Mouse (Mus musculus) v-Abl transformed pro-B cells (cell line): ENCODE data around the gene Zfp984.
"Not testable (repeated sequence)": the region's sequence is repeated elsewhere in the genome, so short reads cannot be mapped to it uniquely, and the experiment has no call there.

Experiments
- in situ Hi-C, 2 experiments: fragments of 400-800 bp; cut with MboI; formaldehyde crosslinking; loops; one replicate each; pipeline ENCODE4 v1.15.1; 2025; ENCODE audit not compliant: unreplicated experiment in 2 of 2

Gene Zfp984

DNA sequence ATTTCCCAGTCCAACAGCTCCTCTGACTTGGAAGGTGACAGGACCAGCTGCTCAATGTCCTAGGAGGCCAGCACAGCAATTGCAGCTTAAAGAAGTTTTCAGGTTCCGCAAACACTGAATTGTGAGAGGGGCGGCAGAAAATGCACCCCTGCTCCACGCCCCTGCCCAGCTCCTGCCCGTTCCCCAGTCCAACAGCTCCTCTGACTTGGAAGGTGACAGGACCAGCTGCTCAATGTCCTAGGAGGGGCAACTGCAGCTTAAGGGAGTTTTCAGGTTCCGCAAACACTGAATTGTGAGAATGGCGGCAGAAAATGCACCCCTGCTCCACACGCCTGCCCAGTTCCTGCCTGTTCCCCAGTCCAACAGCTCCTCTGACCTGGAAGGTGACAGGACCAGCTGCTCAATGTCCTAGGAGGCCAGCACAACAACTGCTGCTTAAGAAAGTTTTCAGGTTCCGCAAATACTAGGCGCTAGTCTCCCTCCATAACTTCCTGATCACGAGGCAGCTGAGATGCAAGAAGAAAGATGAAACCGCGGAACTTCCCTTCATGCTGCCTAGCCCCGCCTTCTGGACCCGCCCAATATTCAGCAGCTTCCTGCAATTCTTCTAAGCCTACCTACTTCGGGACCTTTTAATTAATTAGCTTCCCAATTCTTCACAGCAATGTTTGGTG is at the start of gene Zfp984:
Gene Zfp984 (minus strand): TSS at position 497 of the 674 bp plus-strand sequence.
- in situ Hi-C loops: loop anchor here in 1 of 2 experiments (10.0 kb wide), 1 partner anchor 45 kb away; no protein-coding TSS in a partner anchor

DNA sequence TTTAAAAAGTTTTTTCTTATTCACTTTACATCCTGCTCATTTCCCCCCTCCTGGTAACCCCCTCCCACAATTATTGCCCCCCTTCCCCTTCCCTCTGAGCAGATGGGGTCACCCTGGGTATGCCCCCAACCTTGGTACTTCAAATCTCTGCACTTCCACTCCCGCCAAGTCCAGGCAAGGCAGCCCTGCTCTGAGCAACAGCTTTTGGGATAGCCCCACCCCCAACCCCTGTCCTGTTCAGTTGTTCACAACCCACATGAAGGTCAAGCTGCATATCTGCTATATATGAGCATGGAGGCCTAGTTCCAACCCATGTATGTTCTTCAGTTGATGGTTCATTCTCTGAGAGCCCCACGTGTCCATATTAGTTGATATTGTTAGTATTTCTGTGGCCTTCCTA is 41.2 kb upstream of the Zfp984 start:
- in situ Hi-C loops: loop anchor here in 1 of 2 experiments (10.0 kb wide), 1 partner anchor 46 kb away; the partner anchor contains the start of gene Zfp984

DNA sequence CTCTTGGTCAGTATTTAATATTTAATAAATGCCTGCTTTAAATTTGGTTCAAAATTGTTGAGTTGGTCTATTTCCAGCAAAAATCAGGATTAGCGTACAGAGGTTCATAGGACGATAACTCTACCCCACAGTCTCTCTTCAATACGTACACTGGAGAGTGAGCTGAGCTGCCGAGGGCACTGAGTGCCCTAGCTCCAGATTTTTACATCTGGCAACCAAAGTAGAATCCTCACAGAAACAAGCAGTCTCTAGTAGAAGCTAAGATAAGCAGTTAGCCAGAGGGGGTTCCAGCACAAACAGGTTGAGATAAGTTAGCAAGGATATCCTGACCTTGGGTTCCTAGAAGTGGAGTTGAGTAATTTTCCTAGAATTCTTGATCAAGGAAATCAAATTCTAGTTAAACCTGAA is 39.0 kb upstream of the Zfp984 start:
- in situ Hi-C loops: no loop called here

DNA sequence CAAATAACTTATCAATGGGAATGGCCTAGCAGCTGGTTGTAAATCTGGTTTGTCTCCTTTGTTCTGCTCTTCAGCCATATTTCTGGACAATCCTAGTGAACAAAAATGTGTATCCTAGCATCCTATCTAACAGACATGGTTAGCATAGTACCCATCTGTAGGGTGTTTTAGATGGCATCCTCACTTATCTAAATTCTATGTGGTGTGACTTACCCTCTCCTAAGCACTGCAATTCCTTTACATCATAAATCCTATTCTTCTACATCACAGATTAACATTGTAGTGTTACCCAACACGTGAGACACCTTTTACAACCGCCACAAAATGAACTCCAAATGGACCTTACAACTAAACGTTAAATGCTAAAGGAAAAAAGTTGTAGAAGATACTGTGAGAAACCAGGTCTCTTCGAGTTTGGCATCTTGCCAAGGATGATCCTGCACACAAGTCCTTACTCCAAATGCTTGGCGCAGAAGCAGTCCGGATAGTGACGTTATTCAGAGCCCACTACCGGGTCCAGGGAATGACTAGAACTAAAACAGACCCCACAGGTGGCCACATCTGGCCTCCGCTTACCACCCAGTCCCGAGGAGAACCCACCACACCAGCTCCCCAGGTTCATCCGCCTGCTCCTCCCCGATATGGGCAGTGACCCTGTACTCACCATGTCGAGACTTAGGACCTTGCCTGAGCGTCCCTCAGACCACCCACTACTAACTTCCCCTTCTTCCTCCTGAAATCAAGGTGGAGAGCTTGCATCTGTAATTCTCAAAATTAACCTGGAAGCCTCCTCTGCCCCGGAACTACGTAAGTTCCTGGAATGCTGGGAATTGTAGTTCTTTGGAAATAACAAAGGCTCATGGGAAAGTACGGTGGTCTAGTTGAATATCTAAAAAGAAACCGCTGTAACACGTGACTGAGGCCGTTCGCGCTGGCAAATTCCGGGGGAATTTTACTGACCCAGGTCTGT is 38.3 kb upstream of the Zfp984 start, which contains the start of gene Zfp933:
Gene Zfp933 (minus strand): TSS at position 753 of the 970 bp plus-strand sequence.
- in situ Hi-C loops: no loop called here

DNA sequence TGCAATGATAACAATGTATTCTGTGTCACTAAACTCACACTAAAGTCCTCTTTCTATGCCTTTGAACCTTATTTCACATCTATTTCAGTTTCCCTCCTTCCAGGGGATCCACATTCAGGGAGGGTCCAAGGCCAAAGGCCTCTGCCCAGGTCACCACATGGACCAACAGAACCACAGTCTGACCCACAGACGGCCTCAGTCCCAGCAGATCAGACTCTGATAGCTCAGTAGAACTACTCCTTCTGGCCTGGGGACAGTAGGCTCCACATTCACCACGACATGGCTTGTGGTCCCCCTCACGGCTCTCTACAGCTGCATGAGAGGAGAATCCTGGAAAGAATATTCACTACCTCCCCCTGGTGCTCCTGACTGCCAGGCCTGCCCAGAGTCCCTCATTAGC is 33.3 kb upstream of the Zfp984 start:
- in situ Hi-C loops: no loop called here

DNA sequence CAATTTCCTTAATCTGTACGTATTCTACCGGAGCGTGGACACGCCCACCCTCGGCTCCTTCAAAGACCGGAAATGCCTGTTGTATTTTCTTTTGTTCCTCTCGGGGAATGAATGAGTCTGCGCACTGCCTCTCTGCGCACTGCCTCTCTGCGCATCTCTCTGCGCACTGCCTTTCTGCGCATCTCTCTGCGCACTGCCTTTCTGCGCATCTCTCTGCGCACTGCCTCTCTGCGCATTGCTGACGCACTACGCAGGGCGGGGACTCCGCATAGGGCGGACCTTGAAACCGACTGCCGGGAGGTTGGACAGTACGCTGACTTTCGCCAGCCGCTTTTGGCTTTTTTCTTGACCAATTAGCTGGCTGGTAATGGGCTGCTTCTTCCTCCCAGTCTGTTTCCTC is 29.7 kb upstream of the Zfp984 start:
- in situ Hi-C loops: not testable (repeated sequence)

DNA sequence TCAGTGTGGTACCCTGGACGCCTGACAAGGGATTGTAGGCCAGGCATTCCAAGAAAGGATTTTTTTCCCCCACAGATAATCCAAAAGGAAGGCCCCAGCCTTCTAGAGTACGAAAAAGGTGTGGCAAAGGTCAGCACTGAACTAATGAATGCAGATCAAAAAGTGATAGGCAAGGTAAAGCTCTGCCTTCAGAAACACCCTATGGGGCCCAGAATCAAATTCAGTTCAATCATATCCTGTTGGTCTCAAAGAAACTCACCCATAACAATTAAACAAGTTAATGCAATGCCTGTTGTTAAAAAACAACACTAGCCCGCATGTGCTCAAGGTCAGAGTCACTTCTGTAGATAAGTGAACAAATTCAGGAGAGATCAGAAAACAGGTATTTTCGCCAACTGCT is 14.8 kb upstream of the Zfp984 start:
- in situ Hi-C loops: no loop called here

DNA sequence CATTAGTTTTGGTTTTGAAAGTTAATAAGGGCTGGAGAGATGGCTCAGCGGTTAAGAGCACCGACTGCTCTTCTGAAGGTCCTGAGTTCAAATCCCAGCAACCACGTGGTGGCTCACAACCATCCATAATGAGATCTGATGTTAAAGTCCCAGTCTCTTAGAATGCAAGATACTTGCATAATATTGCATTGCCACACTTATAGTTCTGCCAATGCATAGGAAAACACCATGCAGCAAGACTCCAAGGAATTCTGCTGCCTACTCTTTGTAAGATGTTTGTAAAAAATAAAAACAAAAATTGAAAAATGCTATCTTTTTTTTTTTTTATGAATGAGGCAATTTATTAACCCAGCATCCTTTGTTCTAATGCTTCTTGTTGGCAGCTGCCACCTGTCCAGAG is 11.8 kb upstream of the Zfp984 start:
- in situ Hi-C loops: not testable (repeated sequence)

DNA sequence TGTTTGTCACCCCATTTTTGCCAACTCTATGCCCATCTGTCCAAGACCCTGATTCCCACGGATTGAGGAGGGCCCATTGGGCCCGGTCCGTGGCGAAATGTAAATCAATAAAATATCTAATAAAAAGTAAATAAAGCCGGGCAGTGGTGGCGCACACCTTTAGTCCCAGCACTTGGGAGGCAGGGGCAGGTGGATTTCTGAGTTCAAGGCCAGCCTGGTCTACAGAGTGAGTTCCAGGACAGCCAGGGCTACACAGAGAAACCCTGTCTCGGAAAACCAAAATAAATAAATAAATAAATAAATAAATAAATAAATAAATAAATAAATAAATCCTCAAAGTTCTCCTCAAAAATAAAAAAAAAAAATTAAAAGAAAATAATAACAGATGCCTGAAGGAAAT is 10.1 kb upstream of the Zfp984 start:
- in situ Hi-C loops: loop anchor here in 1 of 2 experiments (10.0 kb wide), 2 partner anchors 255 to 295 kb away; no protein-coding TSS in a partner anchor

DNA sequence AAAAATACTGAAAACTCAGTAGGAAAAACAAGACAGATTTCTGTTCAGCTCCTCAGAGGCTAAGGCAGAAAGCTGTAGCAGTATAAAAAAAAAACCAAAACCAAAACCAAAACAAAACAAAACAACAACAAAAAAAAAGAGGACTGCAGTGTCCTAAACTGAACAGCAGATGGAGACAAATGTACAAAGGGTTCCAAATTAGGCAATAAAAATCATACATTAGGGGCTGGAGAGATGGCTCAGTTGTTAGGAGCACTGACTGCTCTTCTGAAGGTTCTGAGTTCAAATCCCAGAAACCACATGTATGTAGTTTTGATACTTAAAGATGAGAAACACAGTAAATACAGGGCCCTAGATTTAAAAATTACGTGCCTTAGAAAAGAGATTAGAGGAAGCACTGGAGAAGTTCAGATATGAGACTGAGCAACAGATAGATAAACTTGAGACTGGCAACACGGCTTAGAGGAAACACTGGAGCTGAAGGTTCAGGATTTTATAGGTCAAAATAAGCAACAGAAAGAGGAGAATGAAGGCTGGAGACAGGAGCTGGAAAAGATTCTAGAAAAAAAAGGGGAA is 5.1 kb upstream of the Zfp984 start:
- in situ Hi-C loops: loop anchor here in 1 of 2 experiments (10.0 kb wide), 2 partner anchors 250 to 290 kb away; no protein-coding TSS in a partner anchor

DNA sequence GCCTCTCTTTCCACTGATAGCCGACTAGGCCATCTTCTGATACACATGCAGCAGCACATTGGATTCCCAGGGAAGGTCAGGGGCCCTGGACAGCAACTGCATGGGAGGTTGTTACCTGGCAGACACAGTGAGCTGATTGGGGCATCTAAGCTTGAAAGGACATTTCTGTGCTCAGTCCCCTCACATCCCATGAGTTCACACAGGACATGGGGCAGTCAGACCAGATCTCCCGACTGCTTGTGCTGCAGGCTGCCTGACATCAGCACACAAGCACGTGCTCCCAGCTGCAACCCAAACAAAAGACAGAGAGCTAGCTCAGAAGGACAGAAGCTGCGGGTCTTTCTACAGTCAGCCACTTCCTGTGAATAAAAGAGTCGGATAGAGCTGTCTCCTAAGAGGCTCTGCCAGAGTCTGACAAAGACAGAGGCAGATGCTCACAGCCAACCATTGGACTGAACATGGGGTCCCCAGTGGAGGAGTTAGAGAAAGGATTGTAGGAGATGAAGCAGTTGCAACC is 3.7 kb upstream of the Zfp984 start:
- in situ Hi-C loops: loop anchor here in 1 of 2 experiments (10.0 kb wide), 2 partner anchors 249 to 289 kb away; no protein-coding TSS in a partner anchor

DNA sequence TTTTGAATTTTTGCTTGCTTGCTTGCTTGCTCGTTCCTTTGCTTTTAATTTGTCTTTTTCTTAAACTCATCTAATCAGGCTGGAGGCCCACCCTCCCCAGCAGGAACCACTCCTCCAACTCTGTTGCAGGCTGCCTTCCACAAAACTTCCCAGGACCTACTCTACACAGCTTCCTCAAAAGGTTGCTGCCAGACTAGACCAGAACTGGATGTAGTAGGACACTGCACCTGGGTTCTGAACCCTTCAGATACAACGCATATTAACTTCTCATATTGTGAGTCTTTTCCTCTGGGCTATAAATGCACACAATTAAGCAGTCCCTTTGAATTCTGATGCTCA is 347 bp upstream of the Zfp984 start:
- in situ Hi-C loops: loop anchor here in 1 of 2 experiments (10.0 kb wide), 3 partner anchors 45 to 285 kb away; no protein-coding TSS in a partner anchor

DNA sequence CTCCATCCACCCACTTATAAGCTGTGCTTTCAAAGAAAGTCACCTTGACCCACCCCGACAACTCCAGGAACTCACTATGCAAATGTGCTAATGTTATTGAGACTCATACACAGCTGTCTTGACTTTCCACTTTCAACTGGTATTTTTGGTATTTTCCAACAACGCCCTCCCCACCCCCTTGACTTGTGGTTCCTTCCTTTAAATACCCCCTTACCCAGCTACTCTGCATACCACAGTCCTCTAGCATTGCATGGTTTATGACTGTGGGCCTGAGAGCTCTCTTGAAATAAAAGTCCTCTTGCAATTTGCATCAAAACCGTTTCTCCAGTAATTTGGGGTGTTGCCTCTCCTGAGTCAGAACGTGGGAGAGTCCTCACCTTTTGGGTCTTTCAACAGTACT is 1.1 kb downstream of the Zfp984 start:
- in situ Hi-C loops: loop anchor here in 1 of 2 experiments (10.0 kb wide), 1 partner anchor 46 kb away; no protein-coding TSS in a partner anchor

DNA sequence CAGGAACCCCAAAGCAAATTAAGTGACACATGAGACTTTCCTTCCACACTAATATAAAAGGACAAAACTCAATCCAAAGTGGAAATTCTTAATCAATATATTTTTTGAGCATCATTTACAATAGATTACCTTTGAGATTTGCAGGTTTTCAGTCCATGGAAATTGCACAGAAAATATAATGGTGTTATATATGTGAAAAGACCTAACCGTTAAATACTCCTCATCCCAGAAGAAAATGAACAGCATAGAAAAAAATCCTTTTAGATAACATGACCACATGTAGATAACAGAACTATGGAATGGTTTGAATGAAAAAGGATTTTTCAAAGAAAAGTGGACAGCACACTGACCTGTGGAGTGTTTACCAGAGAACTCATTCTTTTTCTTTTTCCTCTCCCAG is 14.3 kb downstream of the Zfp984 start:
- in situ Hi-C loops: loop anchor here (25.0 kb wide), 2 partner anchors 358 to 658 kb away; partner anchors contain the start of gene Zfp991 (in 1 of the 2)

DNA sequence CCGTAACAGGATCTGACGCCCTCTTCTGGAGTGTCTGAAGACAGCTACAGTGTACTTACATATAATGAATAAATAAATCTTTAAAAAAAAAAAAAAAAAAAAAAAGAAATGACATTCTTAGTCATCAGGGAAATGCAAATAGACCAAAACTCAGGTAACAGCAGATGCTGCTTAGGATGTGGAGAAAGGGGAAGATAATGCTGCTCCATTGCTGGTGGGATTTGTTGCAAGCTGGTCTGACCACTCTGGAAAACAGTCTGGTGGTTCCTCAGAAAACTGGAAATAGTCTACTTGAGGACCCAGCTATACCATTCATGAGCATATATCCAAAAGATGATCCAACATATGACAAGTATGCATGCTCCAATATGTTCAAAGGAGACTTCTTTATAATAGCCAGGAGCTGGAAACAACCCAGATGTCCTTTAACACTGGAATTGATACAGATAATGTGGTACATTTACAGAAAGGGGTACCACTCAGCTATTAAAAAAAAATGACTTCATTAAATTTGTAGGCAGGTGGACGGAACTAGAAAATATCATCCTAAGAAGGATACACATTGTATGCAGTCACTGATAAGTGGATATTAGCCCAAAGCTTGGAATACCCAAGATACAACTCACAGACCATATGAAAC is 15.4 kb downstream of the Zfp984 start:
- in situ Hi-C loops: loop anchor here (25.0 kb wide), 2 partner anchors 357 to 657 kb away; partner anchors contain the start of gene Zfp991 (in 1 of the 2)

DNA sequence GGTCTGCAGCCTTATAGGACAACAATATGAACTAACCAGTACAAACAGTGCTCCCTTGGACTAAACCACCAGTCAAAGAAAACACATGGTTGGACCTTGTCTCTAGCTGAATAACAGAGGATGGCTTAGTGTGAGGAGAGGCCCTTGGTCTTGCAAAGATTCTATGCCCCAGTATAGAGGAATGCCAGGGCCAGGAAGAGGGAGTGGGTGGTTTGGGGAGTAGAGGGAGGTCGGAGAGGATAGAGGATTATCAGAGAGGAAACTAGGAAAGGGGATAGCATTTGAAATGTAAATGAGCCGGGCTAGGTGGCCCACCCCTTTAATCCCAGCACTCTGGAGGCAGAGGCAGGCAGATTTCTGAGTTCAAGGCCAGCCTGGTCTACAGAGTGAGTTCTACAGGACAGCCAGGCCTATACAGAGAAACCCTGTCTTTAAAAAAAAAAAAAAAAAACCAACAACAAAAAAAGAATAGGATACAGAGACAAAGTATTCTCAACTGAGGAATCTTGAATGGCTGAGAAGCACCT is 16.1 kb downstream of the Zfp984 start:
- in situ Hi-C loops: loop anchor here (25.0 kb wide), 2 partner anchors 356 to 656 kb away; partner anchors contain the start of gene Zfp991 (in 1 of the 2)

DNA sequence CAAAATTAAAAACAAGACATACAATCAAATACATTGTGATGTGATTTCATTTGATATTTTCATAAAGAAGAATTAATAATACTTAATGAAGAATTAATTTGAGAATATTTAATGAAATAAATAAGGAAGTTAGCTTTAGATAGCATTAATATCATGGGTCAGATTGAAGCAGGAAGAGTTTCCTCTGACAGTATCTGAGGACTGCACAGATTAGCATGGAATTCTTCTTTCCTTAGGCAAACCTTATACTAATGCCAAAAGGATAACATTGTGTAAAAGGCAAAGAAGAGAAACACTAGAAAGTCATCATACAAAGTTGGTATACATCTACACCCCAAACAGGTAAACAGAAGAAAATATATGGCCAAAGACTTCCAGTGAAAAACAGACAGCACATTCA is 17.9 kb downstream of the Zfp984 start:
- in situ Hi-C loops: loop anchor here (25.0 kb wide), 2 partner anchors 354 to 654 kb away; partner anchors contain the start of gene Zfp991 (in 1 of the 2)

DNA sequence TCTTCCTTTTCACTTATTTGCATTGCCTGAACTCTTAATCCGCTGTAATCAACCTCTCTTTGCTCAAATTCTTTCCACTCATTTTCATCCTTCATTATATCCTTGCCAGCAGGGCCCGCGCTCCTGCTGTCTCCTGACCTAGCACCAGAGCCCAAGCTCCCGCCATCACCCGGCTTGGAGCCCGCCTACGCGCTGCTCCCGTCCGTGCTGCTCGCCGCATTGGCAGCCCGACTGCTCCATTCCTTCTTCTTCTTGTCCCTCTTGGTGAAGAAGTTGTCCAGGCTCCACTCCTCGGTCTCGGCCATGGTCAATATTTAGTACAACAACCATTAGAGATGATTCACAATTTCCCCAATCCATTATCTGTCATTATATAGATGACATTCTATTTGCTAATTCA is 63.3 kb downstream of the Zfp984 start:
- in situ Hi-C loops: not testable (repeated sequence)

DNA sequence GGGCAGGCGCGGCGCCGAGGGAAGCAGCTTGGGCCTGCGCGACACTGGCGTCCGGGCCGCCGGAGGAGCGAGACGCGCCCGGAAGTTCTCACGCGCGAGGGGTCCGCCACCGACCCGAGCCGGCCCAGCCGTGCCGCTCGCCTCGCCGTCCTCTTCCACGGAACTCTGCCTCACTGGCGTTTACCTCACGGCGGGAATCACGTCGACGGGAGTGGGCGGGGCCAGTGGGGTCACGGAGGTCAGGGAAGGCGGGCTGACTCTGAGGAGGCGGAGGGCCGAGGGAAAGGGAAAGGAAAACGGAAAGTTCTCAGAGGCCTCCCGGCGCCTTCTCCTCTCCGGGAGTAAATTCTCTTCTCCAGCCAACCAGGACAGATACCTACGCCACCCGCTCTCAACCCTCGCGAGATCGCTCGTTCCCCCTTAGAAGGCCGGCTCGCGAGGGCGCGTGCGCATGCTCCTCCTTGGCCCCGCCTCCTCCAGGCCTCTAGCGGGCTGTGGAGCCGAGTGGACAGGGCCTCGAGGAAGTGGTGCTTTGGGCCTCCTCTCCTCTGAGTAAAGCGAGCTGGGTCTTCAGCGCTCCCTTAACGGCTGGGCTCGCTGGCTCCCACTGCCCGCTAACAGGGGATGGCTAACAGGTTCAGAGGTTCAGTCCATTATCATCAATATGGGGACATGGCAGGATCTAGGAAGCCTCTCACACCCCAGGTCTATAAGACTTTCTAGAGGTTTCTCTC is 70.8 kb downstream of the Zfp984 start:
- in situ Hi-C loops: not testable (repeated sequence)
